Mouse (Mus musculus): ENCODE results near the gene Btn2a2. TPM values are rescaled to one million over a fixed set of nuclear protein-coding genes. Genes with fewer than 3 reads are reported as not detected.

The Btn2a2 gene
- total RNA-seq, 4 experiments from 2014 or later, result not detected

- peak; percentile 86 for DNase-seq
These were observed 42.9 kb downstream of the Btn2a2 start for GRCm38 (mm10) chr13:23445561-23446320.

GRCm38 (mm10) chr13:23445156-23445555 lies 43.5 kb downstream of the Btn2a2 start:
- DNase-seq, result no peak

GRCm38 (mm10) chr13:23444451-23444850 lies 44.2 kb downstream of the Btn2a2 start:
- DNase-seq, result no peak

- no peak for DNase-seq
These were observed 48.8 kb downstream of the Btn2a2 start for GRCm38 (mm10) chr13:23439901-23440300.

GRCm38 (mm10) chr13:23438521-23438920 lies 50.1 kb downstream of the Btn2a2 start:
- DNase-seq, result no peak

- peak; percentile 86 for DNase-seq
These were observed 50.7 kb downstream of the Btn2a2 start for GRCm38 (mm10) chr13:23437908-23438307.

- DNase-seq, result no peak
These were observed 51.5 kb downstream of the Btn2a2 start for GRCm38 (mm10) chr13:23436861-23437822.

GRCm38 (mm10) chr13:23436231-23436661 lies 52.4 kb downstream of the Btn2a2 start:
- no peak for DNase-seq

GRCm38 (mm10) chr13:23435676-23436075 lies 53.0 kb downstream of the Btn2a2 start:
- no peak for DNase-seq

GRCm38 (mm10) chr13:23435241-23435640 lies 53.4 kb downstream of the Btn2a2 start:
- no peak for DNase-seq

- DNase-seq, result no peak
These were observed 54.2 kb downstream of the Btn2a2 start for GRCm38 (mm10) chr13:23434426-23434825.

GRCm38 (mm10) chr13:23433801-23434200 lies 54.9 kb downstream of the Btn2a2 start:
- no peak for DNase-seq

GRCm38 (mm10) chr13:23433206-23433605 lies 55.5 kb downstream of the Btn2a2 start:
- DNase-seq, result no peak

GRCm38 (mm10) chr13:23432562-23433201 lies 56.0 kb downstream of the Btn2a2 start:
- DNase-seq, result peak; percentile 94

- DNase-seq, result peak; percentile 72
These were observed 57.3 kb downstream of the Btn2a2 start for GRCm38 (mm10) chr13:23431351-23431771.

- peak; percentile 83 for DNase-seq
These were observed 57.9 kb downstream of the Btn2a2 start for GRCm38 (mm10) chr13:23430734-23431133.

- no peak for DNase-seq
These were observed 58.8 kb downstream of the Btn2a2 start for GRCm38 (mm10) chr13:23429771-23430380.

GRCm38 (mm10) chr13:23428166-23428993 lies 60.3 kb downstream of the Btn2a2 start:
- DNase-seq, result no peak

Measured in adrenal gland, adult 8-10 months (tissue).